In genomic region chr5:32000076-32000475, GRCm38 (mm10) we compare ENCODE assay signal across 31 mouse cellular contexts.
"Had no signal": no experiment of that assay in that cellular context is flagged by ENCODE, and none has a peak within 500 bp of the region (broad histone marks: within the 10 kb centered on the region; RNA-seq: fewer than 3 reads in every experiment).

No protein-coding gene starts in this region.

- H3K36me3 ChIP-seq: limb, embryonic 10.5 days; limb, embryonic 12.5 days; limb, embryonic 13.5 days; limb, embryonic 15.5 days; liver, embryonic 12.5 days; liver, embryonic 13.5 days; liver, embryonic 15.5 days; lung, embryonic 15.5 days; midbrain, embryonic 10.5 days; midbrain, embryonic 12.5 days; midbrain, embryonic 13.5 days; midbrain, embryonic 15.5 days had no signal

- H3K9me3 ChIP-seq: limb, embryonic 10.5 days; limb, embryonic 12.5 days; limb, embryonic 13.5 days; limb, embryonic 15.5 days; liver, embryonic 12.5 days; liver, embryonic 13.5 days; liver, embryonic 15.5 days; lung, embryonic 15.5 days; midbrain, embryonic 10.5 days; midbrain, embryonic 12.5 days; midbrain, embryonic 13.5 days; midbrain, embryonic 15.5 days had no signal

- H3K4me1 ChIP-seq: liver, embryonic 13.5 days; liver, embryonic 15.5 days; midbrain, embryonic 12.5 days; midbrain, embryonic 13.5 days; midbrain, embryonic 15.5 days had no signal

- DNase-seq: left cerebral cortex, postnatal 4 days; liver; liver, embryonic 13.5 days; liver, postnatal 0 days; lung, adult 18-20 months; lung, adult 2 months; lung, embryonic 14.5 days; lung, postnatal 10 days; lung, postnatal 14 days; lung, postnatal 36 days; lung, postnatal 4 days; midbrain, embryonic 14.5 days had no signal

- H3K4me2 ChIP-seq: limb, embryonic 12.5 days; limb, embryonic 13.5 days; limb, embryonic 15.5 days; liver, embryonic 11.5 days; liver, embryonic 12.5 days; liver, embryonic 13.5 days; liver, embryonic 15.5 days; lung, embryonic 14.5 days; lung, embryonic 15.5 days; midbrain, embryonic 11.5 days; midbrain, embryonic 12.5 days; midbrain, embryonic 13.5 days; midbrain, embryonic 15.5 days had no signal

- H3K9ac ChIP-seq: limb, embryonic 12.5 days; limb, embryonic 13.5 days; limb, embryonic 15.5 days; liver, embryonic 12.5 days; liver, embryonic 13.5 days; liver, embryonic 14.5 days; liver, embryonic 15.5 days; liver, postnatal 0 days; lung, embryonic 14.5 days; lung, embryonic 15.5 days; midbrain, embryonic 12.5 days; midbrain, embryonic 13.5 days; midbrain, embryonic 15.5 days had no signal

- H3K27ac ChIP-seq: limb, embryonic 10.5 days; limb, embryonic 12.5 days; limb, embryonic 13.5 days; limb, embryonic 15.5 days; liver, embryonic 12.5 days; liver, embryonic 13.5 days; liver, embryonic 14.5 days; liver, embryonic 15.5 days; lung, embryonic 15.5 days; macrophage; midbrain, embryonic 10.5 days; midbrain, embryonic 12.5 days; midbrain, embryonic 13.5 days; midbrain, embryonic 15.5 days had no signal

- ATAC-seq: liver, embryonic 12.5 days; liver, postnatal 0 days; lung, postnatal 0 days; midbrain, embryonic 13.5 days; midbrain, embryonic 15.5 days; midbrain, embryonic 16.5 days had no signal

- H3K4me3 ChIP-seq: limb, embryonic 10.5 days; limb, embryonic 12.5 days; limb, embryonic 13.5 days; limb, embryonic 15.5 days; liver, embryonic 12.5 days; liver, embryonic 13.5 days; liver, embryonic 15.5 days; lung, embryonic 15.5 days; megakaryocyte, embryonic 14.5 days; midbrain, embryonic 10.5 days; midbrain, embryonic 12.5 days; midbrain, embryonic 13.5 days; midbrain, embryonic 15.5 days; myocyte had no signal

- H3K27me3 ChIP-seq: limb, embryonic 12.5 days; limb, embryonic 13.5 days; limb, embryonic 15.5 days; liver, embryonic 12.5 days; liver, embryonic 13.5 days; liver, embryonic 15.5 days; lung, embryonic 15.5 days; midbrain, embryonic 12.5 days; midbrain, embryonic 13.5 days; midbrain, embryonic 15.5 days had no signal
